Mouse (Mus musculus): Measurements from ENCODE around the gene Rbms3. TPM values are rescaled to one million over a fixed set of nuclear protein-coding genes. Genes with fewer than 3 reads are reported as not detected.

The Rbms3 gene
- polyA plus RNA-seq, 1 experiment from 2014 or later, result 38.3 TPM

GRCm38 (mm10) chr9:117178366-117178765, 451.3 kb downstream of the Rbms3 start:
- Histone ChIP-seq H3K4me2 (ENCODE audit: low read depth, low read length) (no peak overlapping the region), H3K4me3 (ENCODE audit: low read length) (no peak overlapping the region), H3K9me3 (replicated peaks; ENCODE audit: control insufficient read depth, low read length) (no peaks in the 10 kb centered on the region), H3K27ac (ENCODE audit: low read length) (peak overlapping the region; percentile 35), H3K4me1 (ENCODE audit: control insufficient read depth, insufficient read depth, low read length) (peaks cover 35% of the 10 kb centered on the region), H3K27me3 (ENCODE audit: control insufficient read depth, insufficient read depth, low read length) (no peaks in the 10 kb centered on the region), H3K36me3 (ENCODE audit: control insufficient read depth, insufficient read depth) (peaks cover 4% of the 10 kb centered on the region; the same call in 1 of the 2 replicates), H3K9ac (ENCODE audit: low read length) (no peak overlapping the region)
- WGBS, result 73% methylated on average over 4 of the region's 4 CpGs
- no peak for ATAC-seq (replicated peaks; ENCODE audit: extremely low read depth, insufficient read depth, low FRiP score)

GRCm38 (mm10) chr9:117172526-117172925, 457.2 kb downstream of the Rbms3 start:
- 0 out of 2 replicates have a peak, but pooled peaks cover 6% of the 10 kb centered on the region for H3K9me3 ChIP-seq (replicated peaks; ENCODE audit: control insufficient read depth, low read length)
- no peak overlapping the region for H3K4me2 ChIP-seq (ENCODE audit: low read depth, low read length)

GRCm38 (mm10) chr9:117169196-117169595, 460.5 kb downstream of the Rbms3 start:
- Histone ChIP-seq H3K9ac (ENCODE audit: low read length) (no peak overlapping the region), H3K4me3 (ENCODE audit: low read length) (no peak overlapping the region), H3K4me2 (ENCODE audit: low read depth, low read length) (no peak overlapping the region), H3K36me3 (ENCODE audit: control insufficient read depth, insufficient read depth) (no peaks in the 10 kb centered on the region), H3K27ac (ENCODE audit: low read length) (no peak overlapping the region), H3K9me3 (replicated peaks; ENCODE audit: control insufficient read depth, low read length) (0 out of 2 replicates have a peak, but pooled peaks cover 6% of the 10 kb centered on the region), H3K27me3 (ENCODE audit: control insufficient read depth, insufficient read depth, low read length) (no peaks in the 10 kb centered on the region), H3K4me1 (ENCODE audit: control insufficient read depth, insufficient read depth, low read length) (peaks cover 4% of the 10 kb centered on the region)
- WGBS, result 89% methylated on average over 5 of the region's 5 CpGs
- ATAC-seq (replicated peaks; ENCODE audit: extremely low read depth, insufficient read depth, low FRiP score), result no peak

More at GRCm38 (mm10) chr9:117172526-117172925, 457.2 kb downstream of the Rbms3 start:
- WGBS, result 84% methylated on average over 7 of the region's 7 CpGs
- Histone ChIP-seq H3K4me1 (ENCODE audit: control insufficient read depth, insufficient read depth, low read length) (peaks cover 6% of the 10 kb centered on the region; the same call in 1 of the 2 replicates), H3K9ac (ENCODE audit: low read length) (no peak overlapping the region), H3K27me3 (ENCODE audit: control insufficient read depth, insufficient read depth, low read length) (no peaks in the 10 kb centered on the region), H3K27ac (ENCODE audit: low read length) (no peak overlapping the region), H3K4me3 (ENCODE audit: low read length) (no peak overlapping the region), H3K36me3 (ENCODE audit: control insufficient read depth, insufficient read depth) (no peaks in the 10 kb centered on the region)
- ATAC-seq (replicated peaks; ENCODE audit: extremely low read depth, insufficient read depth, low FRiP score), result no peak

GRCm38 (mm10) chr9:117163143-117163542, 466.6 kb downstream of the Rbms3 start:
- ATAC-seq (replicated peaks; ENCODE audit: extremely low read depth, insufficient read depth, low FRiP score), result peak; percentile 68
- H3K27me3 ChIP-seq (ENCODE audit: control insufficient read depth, insufficient read depth, low read length), result no peaks in the 10 kb centered on the region
- peaks cover 16% of the 10 kb centered on the region for H3K4me1 ChIP-seq (ENCODE audit: control insufficient read depth, insufficient read depth, low read length)
- H3K9ac ChIP-seq (ENCODE audit: low read length), result no peak overlapping the region
- H3K36me3 ChIP-seq (ENCODE audit: control insufficient read depth, insufficient read depth), result no peaks in the 10 kb centered on the region
- H3K4me3 ChIP-seq (ENCODE audit: low read length), result no peak overlapping the region
- peak overlapping the region; percentile 70 for H3K27ac ChIP-seq (ENCODE audit: low read length)
- H3K9me3 ChIP-seq (replicated peaks; ENCODE audit: control insufficient read depth, low read length), result 0 out of 2 replicates have a peak, but pooled peaks cover 3% of the 10 kb centered on the region
- H3K4me2 ChIP-seq (ENCODE audit: low read depth, low read length), result no peak overlapping the region
- WGBS, result 16% methylated on average over 6 of the region's 6 CpGs

GRCm38 (mm10) chr9:117161150-117161549, 468.6 kb downstream of the Rbms3 start:
- H3K9ac ChIP-seq (ENCODE audit: low read length), result no peak overlapping the region
- WGBS, result 66% methylated on average over 6 of the region's 6 CpGs
- no peaks in the 10 kb centered on the region for H3K27me3 ChIP-seq (ENCODE audit: control insufficient read depth, insufficient read depth, low read length)
- H3K36me3 ChIP-seq (ENCODE audit: control insufficient read depth, insufficient read depth), result no peaks in the 10 kb centered on the region
- no peak overlapping the region for H3K4me2 ChIP-seq (ENCODE audit: low read depth, low read length)
- ATAC-seq (replicated peaks; ENCODE audit: extremely low read depth, insufficient read depth, low FRiP score), result no peak
- H3K4me3 ChIP-seq (ENCODE audit: low read length), result no peak overlapping the region
- no peak overlapping the region for H3K27ac ChIP-seq (ENCODE audit: low read length)
- peaks cover 17% of the 10 kb centered on the region for H3K4me1 ChIP-seq (ENCODE audit: control insufficient read depth, insufficient read depth, low read length)
- H3K9me3 ChIP-seq (replicated peaks; ENCODE audit: control insufficient read depth, low read length), result no peaks in the 10 kb centered on the region

GRCm38 (mm10) chr9:117156330-117156905, 473.3 kb downstream of the Rbms3 start:
- H3K9ac ChIP-seq (ENCODE audit: low read length), result no peak overlapping the region
- H3K27ac ChIP-seq (ENCODE audit: low read length), result peak overlapping the region; percentile 33; the same call in 1 of the 2 replicates
- peaks cover 3% of the 10 kb centered on the region for H3K4me1 ChIP-seq (ENCODE audit: control insufficient read depth, insufficient read depth, low read length)
- H3K9me3 ChIP-seq (replicated peaks; ENCODE audit: control insufficient read depth, low read length), result no peaks in the 10 kb centered on the region
- H3K4me2 ChIP-seq (ENCODE audit: low read depth, low read length), result no peak overlapping the region
- no peaks in the 10 kb centered on the region for H3K27me3 ChIP-seq (ENCODE audit: control insufficient read depth, insufficient read depth, low read length)
- 59% methylated on average over 9 of the region's 9 CpGs for WGBS
- no peak overlapping the region for H3K4me3 ChIP-seq (ENCODE audit: low read length)
- H3K36me3 ChIP-seq (ENCODE audit: control insufficient read depth, insufficient read depth), result no peaks in the 10 kb centered on the region
- no peak for ATAC-seq (replicated peaks; ENCODE audit: extremely low read depth, insufficient read depth, low FRiP score)

- no peak overlapping the region for H3K4me2 ChIP-seq (ENCODE audit: low read depth, low read length)
- H3K27ac ChIP-seq (ENCODE audit: low read length), result no peak overlapping the region
- no peaks in the 10 kb centered on the region for H3K27me3 ChIP-seq (ENCODE audit: control insufficient read depth, insufficient read depth, low read length)
- H3K4me1 ChIP-seq (ENCODE audit: control insufficient read depth, insufficient read depth, low read length), result peaks cover 3% of the 10 kb centered on the region
- H3K9me3 ChIP-seq (replicated peaks; ENCODE audit: control insufficient read depth, low read length), result no peaks in the 10 kb centered on the region
- H3K4me3 ChIP-seq (ENCODE audit: low read length), result no peak overlapping the region
- no peak overlapping the region for H3K9ac ChIP-seq (ENCODE audit: low read length)
- 92% methylated on average over 4 of the region's 4 CpGs for WGBS
- ATAC-seq (replicated peaks; ENCODE audit: extremely low read depth, insufficient read depth, low FRiP score), result no peak
- no peaks in the 10 kb centered on the region for H3K36me3 ChIP-seq (ENCODE audit: control insufficient read depth, insufficient read depth)
Measured at GRCm38 (mm10) chr9:117154590-117154989, 475.1 kb downstream of the Rbms3 start.

GRCm38 (mm10) chr9:117153686-117154274, 475.9 kb downstream of the Rbms3 start:
- Histone ChIP-seq H3K4me3 (ENCODE audit: low read length) (no peak overlapping the region), H3K9ac (ENCODE audit: low read length) (no peak overlapping the region), H3K4me1 (ENCODE audit: control insufficient read depth, insufficient read depth, low read length) (peaks cover 3% of the 10 kb centered on the region), H3K9me3 (replicated peaks; ENCODE audit: control insufficient read depth, low read length) (no peaks in the 10 kb centered on the region), H3K36me3 (ENCODE audit: control insufficient read depth, insufficient read depth) (no peaks in the 10 kb centered on the region), H3K27ac (ENCODE audit: low read length) (0 out of 2 replicates have a peak overlapping the region, but pooled peaks have one; percentile 1), H3K4me2 (ENCODE audit: low read depth, low read length) (no peak overlapping the region), H3K27me3 (ENCODE audit: control insufficient read depth, insufficient read depth, low read length) (no peaks in the 10 kb centered on the region)
- WGBS, result 63% methylated on average over 20 of the region's 20 CpGs
- no peak for ATAC-seq (replicated peaks; ENCODE audit: extremely low read depth, insufficient read depth, low FRiP score)

- no peak overlapping the region for H3K27ac ChIP-seq (ENCODE audit: low read length)
- ATAC-seq (replicated peaks; ENCODE audit: extremely low read depth, insufficient read depth, low FRiP score), result no peak
- H3K9me3 ChIP-seq (replicated peaks; ENCODE audit: control insufficient read depth, low read length), result no peaks in the 10 kb centered on the region
- H3K4me1 ChIP-seq (ENCODE audit: control insufficient read depth, insufficient read depth, low read length), result peaks cover 3% of the 10 kb centered on the region
- no peaks in the 10 kb centered on the region for H3K27me3 ChIP-seq (ENCODE audit: control insufficient read depth, insufficient read depth, low read length)
- H3K36me3 ChIP-seq (ENCODE audit: control insufficient read depth, insufficient read depth), result no peaks in the 10 kb centered on the region
- 83% methylated on average over 3 of the region's 3 CpGs for WGBS
- no peak overlapping the region for H3K4me2 ChIP-seq (ENCODE audit: low read depth, low read length)
- no peak overlapping the region for H3K4me3 ChIP-seq (ENCODE audit: low read length)
- H3K9ac ChIP-seq (ENCODE audit: low read length), result no peak overlapping the region
Measured at GRCm38 (mm10) chr9:117151951-117152350, 477.8 kb downstream of the Rbms3 start.
